In the genomic region with DNA sequence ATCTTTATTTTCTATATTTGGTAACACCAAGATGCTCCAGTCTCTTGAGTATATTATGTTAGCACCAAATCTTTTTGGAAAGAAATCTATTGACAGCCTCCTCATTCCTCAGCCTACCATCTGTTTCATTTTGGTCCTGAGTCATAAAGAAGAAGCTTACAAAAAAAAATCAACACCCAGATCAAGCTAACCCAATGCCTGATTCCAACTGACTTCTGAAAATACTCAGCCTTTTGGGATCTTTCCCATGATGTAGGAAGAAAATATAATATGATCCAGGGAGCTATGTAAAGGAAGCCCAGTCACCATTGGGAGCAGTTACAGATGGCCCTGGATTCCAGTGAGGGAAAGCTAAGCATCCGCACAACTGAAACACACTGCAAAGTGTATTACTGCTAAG, we compare ENCODE assay signal across 21 mouse cellular contexts.
A peak's percentile ranks its signal among the peaks of the same experiment; 100 is the strongest.
DNase-seq lines count a peak whose midpoint lies in the region; ATAC-seq and TF ChIP-seq lines count a peak whose summit lies in the region.
"Had no signal": no experiment of that assay in that cellular context is flagged by ENCODE, and none has a peak within 500 bp of the region (broad histone marks: within the 10 kb centered on the region; RNA-seq: fewer than 3 reads in every experiment).

No protein-coding gene starts in this region.

- H3K4me1 ChIP-seq in forebrain, postnatal 0 days (ENCODE audit: insufficient read depth) = no peaks in the 10 kb centered on the region
- H3K4me1 ChIP-seq: heart, embryonic 12.5 days; hindbrain, embryonic 12.5 days; lung, embryonic 15.5 days; stomach, embryonic 15.5 days had no signal

- TF ChIP-seq CTCF in forebrain, postnatal 0 days (IDR thresholded peaks at IDR 0.05; ENCODE audit: low read depth) = no peak

- H3K27me3 ChIP-seq in forebrain, postnatal 0 days (ENCODE audit: insufficient read depth, low read length) = no peaks in the 10 kb centered on the region
- H3K27me3 ChIP-seq: heart, embryonic 12.5 days; hindbrain, embryonic 12.5 days; lung, embryonic 15.5 days; stomach, embryonic 15.5 days had no signal

- no peak overlapping the region for H3K9ac ChIP-seq in forebrain, postnatal 0 days
- H3K9ac ChIP-seq: heart, embryonic 12.5 days; hindbrain, embryonic 12.5 days; liver, embryonic 14.5 days; lung, embryonic 15.5 days; stomach, embryonic 15.5 days had no signal

- H3K4me2 ChIP-seq in forebrain, postnatal 0 days (ENCODE audit: low read depth) = no peak overlapping the region
- H3K4me2 ChIP-seq: heart, embryonic 12.5 days; hindbrain, embryonic 12.5 days; lung, embryonic 15.5 days; stomach, embryonic 15.5 days had no signal

- DNase-seq in frontal cortex, postnatal 10 days (ENCODE audit: low spot score in 2 of 2) = no peak
- peak; percentile 21 for DNase-seq in right cerebral cortex, adult 18-20 months
- no peak for DNase-seq in right cerebral cortex, postnatal 4 days
- peak; percentile 61 for DNase-seq in forebrain, postnatal 0 days
- peak; percentile 89 for DNase-seq in telencephalon, adult 2 months (ENCODE audit: low read depth, low spot score)
- DNase-seq in thymus, postnatal 14 days = no peak
- DNase-seq: adrenal gland, postnatal 25 days; B cell, adult 2 months; cerebellum, adult 8-10 months; heart, postnatal 14 days; kidney, adult 2 months; kidney, postnatal 10 days; lung, postnatal 4 days; retina, postnatal 1 day; thymus, adult 2 months had no signal

- peak; percentile 98 for ATAC-seq in frontal cortex, adult (ENCODE audit: low TSS enrichment)
- ATAC-seq in forebrain, postnatal 0 days = peak; percentile 90

- no peaks in the 10 kb centered on the region for H3K9me3 ChIP-seq in forebrain, postnatal 0 days (ENCODE audit: low read length)
- H3K9me3 ChIP-seq: heart, embryonic 12.5 days; hindbrain, embryonic 12.5 days; lung, embryonic 15.5 days; stomach, embryonic 15.5 days had no signal

- WGBS in forebrain, postnatal 0 days = 89% methylated on average over 1 of the region's 1 CpGs

- H3K27ac ChIP-seq in forebrain, postnatal 0 days (ENCODE audit: low read depth, low read length) = no peak overlapping the region
- H3K27ac ChIP-seq: hindbrain, embryonic 12.5 days; liver, embryonic 14.5 days; lung, embryonic 15.5 days; stomach, embryonic 15.5 days had no signal

- H3K4me3 ChIP-seq in forebrain, postnatal 0 days (ENCODE audit: low read depth, low read length) = no peak overlapping the region
- H3K4me3 ChIP-seq: heart, embryonic 12.5 days; hindbrain, embryonic 12.5 days; lung, embryonic 15.5 days; stomach, embryonic 15.5 days had no signal

- H3K36me3 ChIP-seq in forebrain, postnatal 0 days (ENCODE audit: insufficient read depth) = no peaks in the 10 kb centered on the region
- H3K36me3 ChIP-seq: heart, embryonic 12.5 days; hindbrain, embryonic 12.5 days; lung, embryonic 15.5 days; stomach, embryonic 15.5 days had no signal

Comparison
In these comparisons a context has a peak if more than half of its experiments do, and no peak if none do; other contexts are left out.
1. DNase-seq: peak in right cerebral cortex, adult 18-20 months (single experiment), forebrain, postnatal 0 days (single experiment) and telencephalon, adult 2 months (single experiment); none in frontal cortex, postnatal 10 days (0 of 2), right cerebral cortex, postnatal 4 days (single experiment) and thymus, postnatal 14 days (single experiment).